Mouse (Mus musculus) embryonic facial prominence, embryonic 11.5 days (tissue): ENCODE measurements at regions not wholly inside any gene's neighbourhood (a gene's known extent, or its start where the extent isn't known, plus 50 kb on each side); places are given as distances from the start of the nearest gene placed in this dataset.

Experiments
- ATAC-seq: fragments of 200-750 bp; cut with Nextera tagmentation; replicated peaks from 2 replicates; pipeline ENCODE4 v1.8.0; 2017; ENCODE audit warnings: low read depth; ENCODE audit not compliant: insufficient number of reproducible peaks, low FRiP score, low TSS enrichment
- DNase-seq: peaks from one replicate; pipeline ENCODE4 v3.0.0-alpha.2; 2015; ENCODE audit warnings: low spot score
- H3K27ac ChIP-seq: fragments of 300-500 bp; sonication (generic); replicated peaks from 2 replicates; pipeline ENCODE4 v1.5.1; 2014; ENCODE audit warnings: mild to moderate bottlenecking, low read depth, low read length, control low read depth
- H3K27me3 ChIP-seq: fragments of 300-500 bp; sonication (generic); 2 replicates; pipeline ENCODE4 v1.6.1; 2014; ENCODE audit warnings: mild to moderate bottlenecking, low read length, moderate library complexity, mixed read lengths; ENCODE audit not compliant: control insufficient read depth, insufficient read depth
- H3K36me3 ChIP-seq: fragments of 300-500 bp; sonication (generic); replicated peaks from 2 replicates; pipeline ENCODE4 v1.6.1; 2014; ENCODE audit warnings: low read depth, mild to moderate bottlenecking, low read length, moderate library complexity, mixed read lengths; ENCODE audit not compliant: control insufficient read depth, insufficient read depth
- H3K4me1 ChIP-seq: fragments of 300-500 bp; sonication (generic); 2 replicates; pipeline ENCODE4 v1.6.1; 2014; ENCODE audit warnings: low read length, mixed read lengths; ENCODE audit not compliant: control insufficient read depth, insufficient read depth
- H3K4me2 ChIP-seq: fragments of 300-500 bp; sonication (generic); 2 replicates; pipeline ENCODE4 v1.6.1; 2014; ENCODE audit warnings: low read depth, mild to moderate bottlenecking, control low read depth, low read length, moderate library complexity
- H3K4me3 ChIP-seq: fragments of 300-500 bp; sonication (generic); 2 replicates; pipeline ENCODE4 v1.5.1; 2014; ENCODE audit warnings: low read depth, low read length, control low read depth
- H3K9ac ChIP-seq: fragments of 300-500 bp; sonication (generic); replicated peaks from 2 replicates; pipeline ENCODE4 v1.6.1; 2014; ENCODE audit warnings: mild to moderate bottlenecking, control low read depth, low read length
- H3K9me3 ChIP-seq: fragments of 300-500 bp; sonication (generic); replicated peaks from 2 replicates; pipeline ENCODE4 v1.6.1; 2016; ENCODE audit warnings: mild to moderate bottlenecking, low read length, inconsistent platforms, mixed read lengths; ENCODE audit not compliant: control insufficient read depth
- WGBS: fragments of 180-500 bp; shearing (Covaris S2); extraction: QIAGEN DNeasy Blood & Tissue Kit; methylation state at CpG from one replicate; pipeline ENCODE4 v1.1.7; 2014; 5-methylcytosine and 5-hydroxymethylcytosine counted together

- DNase-seq, result no peak
- H3K4me1 ChIP-seq, result no peaks in the 10 kb centered on the region
- H3K9ac ChIP-seq, result no peak overlapping the region
- no peaks in the 10 kb centered on the region for H3K36me3 ChIP-seq
- WGBS, result 63% methylated on average over 3 of the region's 4 CpGs
- ATAC-seq, result no peak
- no peak overlapping the region for H3K4me3 ChIP-seq
- no peaks in the 10 kb centered on the region for H3K27me3 ChIP-seq
- no peaks in the 10 kb centered on the region for H3K9me3 ChIP-seq
- H3K4me2 ChIP-seq, result no peak overlapping the region
- no peak overlapping the region for H3K27ac ChIP-seq
Measured at GRCm38 (mm10) chr12:39528121-39528520, 509.7 kb downstream of the Arl4a start.

- no peak for ATAC-seq
- no peaks in the 10 kb centered on the region for H3K27me3 ChIP-seq
- H3K4me2 ChIP-seq, result no peak overlapping the region
- no peak overlapping the region for H3K27ac ChIP-seq
- H3K36me3 ChIP-seq, result no peaks in the 10 kb centered on the region
- H3K4me1 ChIP-seq, result no peaks in the 10 kb centered on the region
- no peak overlapping the region for H3K9ac ChIP-seq
- no peak for DNase-seq
- H3K9me3 ChIP-seq, result no peaks in the 10 kb centered on the region
- H3K4me3 ChIP-seq, result no peak overlapping the region
- 77% methylated on average over 3 of the region's 3 CpGs for whole genome bisulfite sequencing
Measured at GRCm38 (mm10) chr12:39527216-39527600, 510.6 kb downstream of the Arl4a start.

- Histone ChIP-seq H3K36me3 (no peaks in the 10 kb centered on the region), H3K9ac (no peak overlapping the region), H3K27me3 (no peaks in the 10 kb centered on the region), H3K9me3 (no peaks in the 10 kb centered on the region), H3K27ac (no peak overlapping the region), H3K4me3 (no peak overlapping the region), H3K4me2 (no peak overlapping the region), H3K4me1 (no peaks in the 10 kb centered on the region)
- no peak for ATAC-seq
- 72% methylated on average over 6 of the region's 6 CpGs for WGBS
- DNase-seq, result no peak
Measured at GRCm38 (mm10) chr12:39526535-39527215, 511.1 kb downstream of the Arl4a start.

- Histone ChIP-seq H3K27me3 (no peaks in the 10 kb centered on the region), H3K9me3 (no peaks in the 10 kb centered on the region), H3K4me2 (no peak overlapping the region), H3K4me1 (no peaks in the 10 kb centered on the region), H3K4me3 (no peak overlapping the region), H3K36me3 (no peaks in the 10 kb centered on the region), H3K27ac (no peak overlapping the region), H3K9ac (no peak overlapping the region)
- 83% methylated on average over 4 of the region's 4 CpGs for WGBS
- no peak for ATAC-seq
- DNase-seq, result no peak
Measured at GRCm38 (mm10) chr12:39515690-39516089, 522.1 kb downstream of the Arl4a start.

GRCm38 (mm10) chr12:39510855-39511254, 527.0 kb downstream of the Arl4a start:
- no peaks in the 10 kb centered on the region for H3K9me3 ChIP-seq
- no peaks in the 10 kb centered on the region for H3K27me3 ChIP-seq
- ATAC-seq, result no peak
- H3K4me1 ChIP-seq, result no peaks in the 10 kb centered on the region
- no peak for DNase-seq
- H3K9ac ChIP-seq, result no peak overlapping the region
- H3K27ac ChIP-seq, result no peak overlapping the region
- no peak overlapping the region for H3K4me3 ChIP-seq
- 79% methylated on average over 5 of the region's 5 CpGs for WGBS
- no peaks in the 10 kb centered on the region for H3K36me3 ChIP-seq
- H3K4me2 ChIP-seq, result no peak overlapping the region

GRCm38 (mm10) chr12:39510073-39510812, 527.6 kb downstream of the Arl4a start:
- peak overlapping the region; percentile 5; the same call in 1 of the 2 replicates for H3K4me2 ChIP-seq
- no peak overlapping the region for H3K4me3 ChIP-seq
- H3K27ac ChIP-seq, result no peak overlapping the region

GRCm38 (mm10) chr12:39496203-39496602, 541.6 kb downstream of the Arl4a start:
- WGBS, result 41% methylated on average over 2 of the region's 2 CpGs
- Histone ChIP-seq H3K9ac (no peak overlapping the region), H3K27ac (no peak overlapping the region), H3K27me3 (no peaks in the 10 kb centered on the region), H3K4me3 (no peak overlapping the region), H3K36me3 (no peaks in the 10 kb centered on the region), H3K4me1 (no peaks in the 10 kb centered on the region), H3K4me2 (no peak overlapping the region), H3K9me3 (no peaks in the 10 kb centered on the region)
- ATAC-seq, result no peak
- DNase-seq, result peak; percentile 73

More at GRCm38 (mm10) chr12:39510073-39510812, 527.6 kb downstream of the Arl4a start:
- Histone ChIP-seq H3K4me1 (no peaks in the 10 kb centered on the region), H3K9ac (no peak overlapping the region), H3K9me3 (no peaks in the 10 kb centered on the region), H3K27me3 (no peaks in the 10 kb centered on the region), H3K36me3 (no peaks in the 10 kb centered on the region)
- 0 out of 2 replicates have a peak, but pooled peaks have one; percentile 52 for ATAC-seq
- WGBS, result 14% methylated on average over 13 of the region's 13 CpGs
- DNase-seq, result peak; percentile 85

- Histone ChIP-seq H3K4me3 (no peak overlapping the region), H3K27me3 (no peaks in the 10 kb centered on the region), H3K4me2 (no peak overlapping the region), H3K9ac (no peak overlapping the region), H3K9me3 (no peaks in the 10 kb centered on the region), H3K4me1 (no peaks in the 10 kb centered on the region), H3K36me3 (no peaks in the 10 kb centered on the region), H3K27ac (no peak overlapping the region)
- no peak for ATAC-seq
- WGBS, result 66% methylated on average over 6 of the region's 6 CpGs
- DNase-seq, result peak; percentile 51
Measured at GRCm38 (mm10) chr12:39493578-39494218, 544.1 kb downstream of the Arl4a start.
